Mouse (Mus musculus): ENCODE measurements around the gene Wasl. TPM values are rescaled to one million over a fixed set of nuclear protein-coding genes. Genes with fewer than 3 reads are reported as not detected.

Wasl gene
- total and polyA plus RNA-seq, 2 experiments from 2014 or later: 19.0 to 49.0 TPM

- Histone ChIP-seq H3K9ac (replicated peaks; ENCODE audit: low read depth, low read length) (no peak overlapping the region), H3K4me1 (ENCODE audit: control insufficient read depth, insufficient read depth) (no peaks in the 10 kb centered on the region), H3K27me3 (ENCODE audit: control insufficient read depth, insufficient read depth, low read length) (no peaks in the 10 kb centered on the region), H3K27ac (ENCODE audit: low read depth) (no peak overlapping the region), H3K9me3 (replicated peaks; ENCODE audit: control insufficient read depth, low read length) (no peaks in the 10 kb centered on the region), H3K4me2 (ENCODE audit: low read depth, low read length) (no peak overlapping the region), H3K36me3 (replicated peaks; ENCODE audit: control insufficient read depth, insufficient read depth, low read length) (peaks cover 57% of the 10 kb centered on the region), H3K4me3 (ENCODE audit: low read depth, low read length) (no peak overlapping the region)
- no peak for DNase-seq (ENCODE audit: low spot score)
- WGBS: 62% methylated on average over 6 of the region's 6 CpGs
- TF ChIP-seq CTCF (IDR thresholded peaks at IDR 0.05; ENCODE audit: low read depth) (no peak), EP300 (IDR thresholded peaks at IDR 0.05; ENCODE audit: low read depth) (no peak)
- peak; percentile 27; the same call in 1 of the 2 replicates for ATAC-seq (ENCODE audit: insufficient read depth, low read depth)
Observed at GRCm38 (mm10) chr6:24619285-24620045, 45.3 kb downstream of the Wasl start.

GRCm38 (mm10) chr6:24616746-24617145 is 48.1 kb downstream of the Wasl start:
- Histone ChIP-seq H3K9me3 (replicated peaks; ENCODE audit: control insufficient read depth, low read length) (no peaks in the 10 kb centered on the region), H3K9ac (replicated peaks; ENCODE audit: low read depth, low read length) (no peak overlapping the region), H3K27ac (ENCODE audit: low read depth) (no peak overlapping the region), H3K4me1 (ENCODE audit: control insufficient read depth, insufficient read depth) (peaks cover 5% of the 10 kb centered on the region; the same call in 1 of the 2 replicates), H3K4me2 (ENCODE audit: low read depth, low read length) (no peak overlapping the region), H3K4me3 (ENCODE audit: low read depth, low read length) (no peak overlapping the region), H3K36me3 (replicated peaks; ENCODE audit: control insufficient read depth, insufficient read depth, low read length) (peaks cover 52% of the 10 kb centered on the region), H3K27me3 (ENCODE audit: control insufficient read depth, insufficient read depth, low read length) (no peaks in the 10 kb centered on the region)
- WGBS: 79% methylated on average over 4 of the region's 4 CpGs
- ATAC-seq (ENCODE audit: insufficient read depth, low read depth): no peak
- TF ChIP-seq CTCF (IDR thresholded peaks at IDR 0.05; ENCODE audit: low read depth): no peak
- TF ChIP-seq EP300 (IDR thresholded peaks at IDR 0.05; ENCODE audit: low read depth): no peak
- no peak for DNase-seq (ENCODE audit: low spot score)

DNA sequence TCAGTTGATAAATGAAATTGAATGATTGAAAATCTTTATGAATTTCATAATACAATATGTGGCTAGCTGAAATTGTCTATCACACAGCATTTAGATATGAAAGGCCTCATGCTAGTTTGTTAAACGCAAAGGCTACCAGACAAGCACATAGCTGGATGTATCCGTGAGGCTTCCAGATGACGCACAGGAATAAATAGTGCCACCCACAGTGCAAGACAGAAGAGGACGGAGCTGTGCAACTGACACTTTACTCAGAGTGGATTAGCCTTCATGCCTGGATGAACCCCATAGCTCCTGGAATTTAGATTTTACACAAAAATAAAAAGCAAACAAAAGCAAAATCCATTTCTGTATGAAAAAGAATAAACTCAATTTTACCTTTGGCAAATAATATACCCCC is 50.9 kb downstream of the Wasl start:
- ATAC-seq (ENCODE audit: insufficient read depth, low read depth): no peak
- Histone ChIP-seq H3K9me3 (replicated peaks; ENCODE audit: control insufficient read depth, low read length) (no peaks in the 10 kb centered on the region), H3K27me3 (ENCODE audit: control insufficient read depth, insufficient read depth, low read length) (no peaks in the 10 kb centered on the region), H3K4me3 (ENCODE audit: low read depth, low read length) (no peak overlapping the region), H3K36me3 (replicated peaks; ENCODE audit: control insufficient read depth, insufficient read depth, low read length) (peaks cover 47% of the 10 kb centered on the region), H3K27ac (ENCODE audit: low read depth) (no peak overlapping the region), H3K4me2 (ENCODE audit: low read depth, low read length) (no peak overlapping the region), H3K9ac (replicated peaks; ENCODE audit: low read depth, low read length) (no peak overlapping the region), H3K4me1 (ENCODE audit: control insufficient read depth, insufficient read depth) (peaks cover 11% of the 10 kb centered on the region; the same call in 1 of the 2 replicates)
- DNase-seq (ENCODE audit: low spot score): no peak
- TF ChIP-seq CTCF (IDR thresholded peaks at IDR 0.05; ENCODE audit: low read depth) (no peak), EP300 (IDR thresholded peaks at IDR 0.05; ENCODE audit: low read depth) (no peak)
- WGBS: 72% methylated on average over 4 of the region's 4 CpGs

- ATAC-seq (ENCODE audit: insufficient read depth, low read depth) (no peak), DNase-seq (ENCODE audit: low spot score) (no peak)
- Histone ChIP-seq H3K9ac (replicated peaks; ENCODE audit: low read depth, low read length) (no peak overlapping the region), H3K27me3 (ENCODE audit: control insufficient read depth, insufficient read depth, low read length) (no peaks in the 10 kb centered on the region), H3K9me3 (replicated peaks; ENCODE audit: control insufficient read depth, low read length) (no peaks in the 10 kb centered on the region), H3K36me3 (replicated peaks; ENCODE audit: control insufficient read depth, insufficient read depth, low read length) (peaks cover 46% of the 10 kb centered on the region), H3K4me2 (ENCODE audit: low read depth, low read length) (no peak overlapping the region), H3K4me1 (ENCODE audit: control insufficient read depth, insufficient read depth) (peaks cover 11% of the 10 kb centered on the region; the same call in 1 of the 2 replicates), H3K4me3 (ENCODE audit: low read depth, low read length) (no peak overlapping the region), H3K27ac (ENCODE audit: low read depth) (0 out of 2 replicates have a peak overlapping the region, but pooled peaks have one; percentile 62)
- TF ChIP-seq CTCF (IDR thresholded peaks at IDR 0.05; ENCODE audit: low read depth): no peak
- TF ChIP-seq EP300 (IDR thresholded peaks at IDR 0.05; ENCODE audit: low read depth): no peak
- WGBS: 95% methylated on average over 6 of the region's 6 CpGs
Observed at GRCm38 (mm10) chr6:24613346-24613745, 51.5 kb downstream of the Wasl start.

- peak; percentile 50 for DNase-seq (ENCODE audit: low spot score)
- no peaks in the 10 kb centered on the region for H3K9me3 ChIP-seq (replicated peaks; ENCODE audit: control insufficient read depth, low read length)
- 33% methylated on average over 7 of the region's 7 CpGs for WGBS
Observed at GRCm38 (mm10) chr6:24612074-24612755, 52.6 kb downstream of the Wasl start.

More at GRCm38 (mm10) chr6:24612074-24612755, 52.6 kb downstream of the Wasl start:
- peak overlapping the region; percentile 62 for H3K27ac ChIP-seq (ENCODE audit: low read depth)
- TF ChIP-seq CTCF (IDR thresholded peaks at IDR 0.05; ENCODE audit: low read depth) (no peak), EP300 (IDR thresholded peaks at IDR 0.05; ENCODE audit: low read depth) (peak; percentile 66; the same call in 1 of the 2 replicates)
- no peaks in the 10 kb centered on the region for H3K27me3 ChIP-seq (ENCODE audit: control insufficient read depth, insufficient read depth, low read length)
- H3K36me3 ChIP-seq (replicated peaks; ENCODE audit: control insufficient read depth, insufficient read depth, low read length): peaks cover 42% of the 10 kb centered on the region
- ATAC-seq (ENCODE audit: insufficient read depth, low read depth): peak; percentile 63
- H3K9ac ChIP-seq (replicated peaks; ENCODE audit: low read depth, low read length): no peak overlapping the region
- H3K4me3 ChIP-seq (ENCODE audit: low read depth, low read length): no peak overlapping the region
- peaks cover 11% of the 10 kb centered on the region; the same call in 1 of the 2 replicates for H3K4me1 ChIP-seq (ENCODE audit: control insufficient read depth, insufficient read depth)
- H3K4me2 ChIP-seq (ENCODE audit: low read depth, low read length): no peak overlapping the region
